Mouse (Mus musculus): ENCODE results near the gene Pold4.

DNA sequence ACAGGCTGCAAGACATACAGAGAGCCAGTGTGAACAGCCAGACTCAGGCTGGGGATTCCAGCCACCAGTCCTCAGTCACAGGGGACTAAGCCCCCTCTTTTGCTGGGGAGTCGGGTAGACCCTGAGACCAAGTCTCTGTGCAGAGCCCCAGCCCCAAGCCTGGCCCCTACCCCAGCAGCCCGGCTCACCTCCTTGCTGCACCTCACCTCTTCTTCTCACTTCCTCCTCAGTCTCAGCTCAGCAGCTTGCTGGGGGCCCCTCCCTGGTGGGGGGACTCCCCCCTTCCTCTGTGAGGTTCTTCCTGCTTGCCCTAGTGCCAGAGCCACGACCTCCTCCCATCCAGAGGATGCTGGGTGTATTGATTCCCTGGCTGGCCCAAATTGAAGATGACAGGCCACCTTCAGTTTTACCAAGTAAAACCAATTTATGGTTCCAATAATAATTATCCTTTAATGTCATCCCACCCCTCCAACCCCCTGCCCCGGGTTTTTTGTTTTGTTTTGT lies 40.8 kb upstream of the Pold4 start, which contains the start of gene Tbc1d10c:
- no peak for TF ChIP-seq CTCF (IDR thresholded peaks at IDR 0.05; ENCODE audit: insufficient read depth, low read depth, low read length)
- TF ChIP-seq POLR2A (IDR thresholded peaks at IDR 0.05; ENCODE audit: insufficient read depth, low read depth, low read length) = no peak

Measured in olfactory bulb, adult 2 months (tissue).